Mouse (Mus musculus) cerebellum, postnatal 25 days (tissue): Measurements from ENCODE around the gene Mansc4.

ENCODE experiments used
- DNase-seq, 2 experiments: peaks; one replicate each; pipeline ENCODE4 v3.0.0; 2021; ENCODE audit warnings: mixed read lengths in 2 of 2

Mansc4 gene

GRCm38 (mm10) chr6:147086594-147087225 lies at the start of gene Mansc4:
Mansc4 (minus strand) TSS chr6:147087032.
- no peak for DNase-seq

- no peak for DNase-seq
Measured at GRCm38 (mm10) chr6:147127239-147127638, 40.4 kb upstream of the Mansc4 start.

- DNase-seq: no peak
Measured at GRCm38 (mm10) chr6:147121320-147121719, 34.5 kb upstream of the Mansc4 start.

- DNase-seq: no peak
Measured at GRCm38 (mm10) chr6:147118190-147118589, 31.4 kb upstream of the Mansc4 start.

GRCm38 (mm10) chr6:147117764-147118163 lies 30.9 kb upstream of the Mansc4 start:
- DNase-seq: no peak

DNA sequence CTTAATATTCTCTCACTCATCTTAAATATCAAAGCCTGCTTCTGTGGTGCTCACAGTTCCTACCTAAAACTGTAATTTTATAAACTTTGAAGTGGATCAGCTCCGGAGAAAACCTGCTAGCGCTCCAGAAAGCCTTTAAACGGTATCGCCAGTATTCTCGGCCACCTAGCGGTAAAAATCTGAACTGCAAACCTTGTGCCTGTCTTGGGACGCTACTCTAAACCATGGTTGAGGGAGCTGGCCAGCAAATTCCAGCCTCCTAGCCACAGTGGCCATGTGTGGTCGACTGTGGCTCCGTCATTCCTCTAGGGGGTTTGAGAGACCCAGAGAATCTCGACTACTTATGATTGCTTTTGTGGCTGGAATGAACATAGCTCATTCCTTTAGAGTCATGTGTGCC lies 29.7 kb upstream of the Mansc4 start:
- peak; percentile 86 to 92 for DNase-seq

DNA sequence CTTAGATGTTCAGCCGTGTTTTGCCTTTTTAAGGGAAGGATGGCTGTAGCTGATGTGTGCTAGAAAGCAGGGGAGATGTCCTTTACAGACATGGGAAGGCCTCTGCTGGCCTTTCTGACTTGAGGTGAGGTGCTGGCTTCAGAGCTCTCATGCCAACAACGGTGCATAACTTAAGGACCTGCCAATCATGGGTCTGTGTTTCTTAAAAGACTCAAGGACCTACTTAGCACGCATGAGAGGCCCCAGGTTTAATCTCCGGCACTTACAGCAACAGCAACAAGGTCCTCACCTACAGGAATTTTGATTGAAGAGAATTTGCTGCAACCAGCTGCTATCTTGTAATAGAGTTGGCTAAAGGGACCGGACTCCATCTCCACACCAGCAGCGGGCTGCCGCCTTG lies 22.5 kb upstream of the Mansc4 start:
- DNase-seq: peak in 1 of 2 experiments; percentile 3

GRCm38 (mm10) chr6:147106716-147107115 lies 19.9 kb upstream of the Mansc4 start:
- DNase-seq: no peak

DNA sequence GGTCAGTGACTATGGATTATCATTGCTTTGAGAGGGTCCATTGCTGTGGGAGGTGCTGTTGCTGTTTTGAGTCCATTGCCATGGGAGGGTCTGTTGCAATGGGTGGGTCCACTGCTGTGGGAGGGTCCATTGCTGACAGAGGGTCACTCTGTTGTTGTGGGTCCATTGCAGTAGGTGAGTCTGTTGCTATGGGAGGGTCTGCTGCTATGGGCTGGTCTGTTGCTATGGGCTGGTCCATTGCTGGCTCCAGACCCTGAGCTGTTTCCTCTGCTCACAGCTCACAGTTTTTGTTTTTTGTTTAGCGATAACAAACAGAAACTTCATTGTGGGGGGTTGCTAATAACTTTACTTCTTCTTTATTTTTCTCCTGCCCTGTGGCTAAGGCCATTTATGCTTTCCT lies 18.7 kb upstream of the Mansc4 start:
- no peak for DNase-seq

- DNase-seq: no peak
Measured at GRCm38 (mm10) chr6:147102293-147102692, 15.5 kb upstream of the Mansc4 start.

DNA sequence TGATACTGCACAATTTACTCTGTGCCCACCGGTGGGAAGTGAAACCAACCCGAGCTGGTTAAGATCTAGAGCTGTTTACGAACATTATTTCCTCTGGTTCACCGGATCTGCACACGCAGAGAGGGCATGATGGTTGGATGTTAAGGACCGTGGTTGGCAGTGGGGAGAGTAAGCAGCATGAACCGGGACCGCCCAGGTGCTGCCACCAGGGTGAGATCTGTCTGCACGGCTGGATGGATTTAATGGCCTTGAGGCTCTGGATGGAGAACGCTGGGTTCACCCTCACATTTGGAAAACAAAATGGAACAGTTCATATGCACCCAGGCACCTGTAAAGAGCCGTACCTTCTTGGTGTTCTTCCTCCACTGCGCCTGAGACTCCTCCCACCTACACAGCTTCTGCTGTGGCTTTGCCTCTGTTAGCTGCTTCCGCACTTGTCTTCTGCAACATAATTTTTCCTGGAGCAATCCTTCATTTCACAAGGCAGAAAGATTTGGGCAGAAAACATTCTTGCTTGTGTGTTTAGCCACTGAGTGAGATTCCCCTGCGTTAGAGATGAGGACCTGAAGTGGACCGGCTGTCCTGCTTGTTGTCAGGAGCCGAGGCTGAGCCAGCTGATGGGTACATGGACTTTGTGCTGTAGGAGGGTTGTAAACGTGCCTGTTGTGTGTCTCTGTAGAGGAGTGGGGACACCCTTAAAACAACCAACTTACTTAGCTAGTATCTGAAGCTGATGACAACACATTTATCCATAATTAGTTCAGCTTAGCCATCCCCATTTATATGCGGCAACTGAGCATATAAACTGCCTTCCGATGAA lies 12.8 kb upstream of the Mansc4 start:
- no peak for DNase-seq

DNA sequence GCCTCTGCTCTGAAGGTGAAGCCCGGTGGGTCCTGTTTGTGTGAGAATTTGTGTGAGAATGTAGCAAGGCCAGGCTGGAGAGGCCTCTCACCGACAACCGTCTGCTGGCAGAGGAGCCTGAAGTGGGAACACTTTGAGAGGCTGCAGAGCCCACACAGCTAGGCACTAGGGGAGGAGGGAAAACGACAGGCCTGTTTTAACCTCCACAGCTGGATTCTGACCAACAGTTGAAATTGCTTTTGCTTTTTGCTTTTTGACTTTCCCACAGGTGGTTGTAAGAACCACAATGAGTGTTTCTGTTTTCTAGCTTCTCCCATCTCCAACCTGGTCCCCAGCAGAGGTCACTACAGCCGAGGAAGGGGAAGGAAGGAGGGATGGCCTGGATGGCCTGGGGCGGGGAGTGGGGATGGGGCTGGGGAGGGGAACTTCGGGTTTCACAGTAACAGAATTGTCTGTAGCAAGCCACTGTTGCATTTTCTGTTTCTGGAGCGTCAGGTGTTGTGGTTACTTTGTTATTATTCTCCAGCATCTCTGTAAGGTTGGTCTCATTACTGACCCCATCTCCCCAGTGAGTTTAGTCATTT lies 10.6 kb upstream of the Mansc4 start:
- DNase-seq: no peak

DNA sequence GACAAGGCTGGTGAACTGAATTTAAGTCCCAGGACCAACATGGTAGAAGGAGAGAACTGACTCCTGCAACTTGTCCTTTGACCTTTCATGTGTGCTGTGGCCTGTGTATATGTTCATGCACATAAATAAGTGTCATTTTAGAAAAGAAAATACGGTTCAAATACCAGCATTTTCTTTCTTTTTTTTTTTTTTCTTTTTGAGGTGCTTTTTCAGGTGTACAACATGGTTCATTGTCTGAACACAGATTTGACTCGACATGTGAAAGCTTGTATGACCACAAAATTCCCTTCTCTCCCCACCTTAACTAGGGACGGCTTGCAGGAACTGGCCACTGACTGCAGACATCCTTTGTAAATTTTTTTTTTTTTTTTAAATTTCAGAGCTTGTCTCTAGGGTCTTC lies 10.1 kb upstream of the Mansc4 start:
- DNase-seq: no peak

GRCm38 (mm10) chr6:147096109-147096508 lies 9.3 kb upstream of the Mansc4 start:
- DNase-seq: no peak

DNA sequence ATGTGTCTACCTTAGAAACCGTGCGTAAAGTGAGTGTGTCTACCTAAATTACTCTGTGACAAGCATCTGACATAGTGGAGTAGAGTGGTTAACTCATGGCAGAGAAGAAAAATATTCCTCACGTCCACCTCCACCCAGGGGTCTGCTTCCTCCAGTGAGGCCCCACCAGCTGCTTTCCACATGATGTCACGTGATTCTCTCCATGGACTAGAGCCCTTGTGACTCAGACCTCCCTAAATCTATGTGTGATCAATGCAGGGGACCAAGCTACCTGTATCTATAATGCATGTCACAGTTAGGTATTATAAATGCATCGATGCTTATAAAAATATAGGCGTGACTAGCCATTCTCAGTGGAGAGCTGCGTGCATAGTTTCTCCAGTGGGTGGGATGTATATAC lies 7.9 kb upstream of the Mansc4 start:
- DNase-seq: no peak

DNA sequence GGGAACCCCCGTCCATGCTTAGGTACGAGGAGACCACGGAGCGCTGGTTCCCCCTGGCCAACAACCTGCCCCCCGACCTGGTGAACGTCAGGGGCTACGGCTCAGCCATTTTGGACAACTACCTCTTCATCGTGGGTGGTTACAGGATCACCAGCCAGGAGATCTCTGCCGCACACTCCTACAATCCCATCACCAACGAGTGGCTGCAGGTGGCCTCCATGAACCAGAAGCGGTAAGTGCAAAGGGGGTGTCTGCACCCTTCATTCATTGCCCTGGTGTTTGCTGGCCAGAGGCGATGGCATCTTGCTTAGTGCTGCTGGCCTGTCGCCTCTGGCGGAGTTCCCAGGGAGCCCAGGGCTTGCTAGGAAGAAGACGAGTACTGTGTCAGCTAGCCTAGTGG lies 5.3 kb upstream of the Mansc4 start:
- DNase-seq: peak; percentile 74 to 82

DNA sequence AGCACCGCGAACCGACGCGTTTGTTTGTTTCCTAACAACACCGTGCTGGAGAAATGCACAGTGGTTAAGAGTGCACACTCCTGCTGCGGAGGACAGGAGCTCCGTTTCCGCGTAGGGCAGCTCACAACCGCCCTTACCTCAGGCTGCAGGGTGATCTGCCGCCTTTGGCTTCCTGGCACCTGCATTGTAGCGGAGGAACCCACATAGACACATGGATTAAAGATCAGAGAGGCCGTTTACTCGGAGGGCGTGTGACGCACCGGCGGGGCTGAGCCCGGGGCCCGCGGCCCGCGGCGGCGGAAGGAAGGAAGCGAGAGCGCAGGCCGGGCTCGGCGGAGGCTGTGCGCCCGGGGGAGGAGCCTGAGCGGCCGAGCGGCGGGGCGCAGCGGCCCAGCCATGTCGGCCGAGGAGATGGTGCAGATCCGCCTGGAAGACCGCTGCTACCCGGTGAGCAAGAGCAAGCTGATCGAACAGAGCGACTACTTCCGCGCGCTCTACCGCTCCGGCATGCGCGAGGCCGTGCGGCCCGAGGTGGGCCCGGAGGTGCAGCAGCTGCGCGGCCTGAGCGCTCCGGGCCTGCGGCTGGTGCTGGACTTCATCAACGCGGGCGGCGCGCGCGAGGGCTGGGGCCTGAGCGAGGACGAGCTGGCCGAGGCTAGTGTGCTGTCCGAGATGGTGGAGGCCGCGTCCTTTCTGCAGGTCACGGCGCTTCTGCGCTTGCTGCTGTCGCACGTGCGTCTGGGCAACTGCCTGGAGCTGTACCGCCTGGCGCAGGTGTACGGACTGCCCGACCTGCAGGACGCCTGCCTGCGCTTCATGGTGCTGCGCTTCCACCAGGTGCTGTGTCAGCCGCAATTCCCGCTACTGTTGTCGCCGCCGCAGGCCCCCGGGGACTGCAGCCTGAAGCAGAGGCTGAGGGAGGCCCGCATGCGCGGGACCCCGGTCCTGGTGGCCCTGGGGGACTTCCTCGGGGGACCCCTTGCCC lies 4.6 kb upstream of the Mansc4 start, which contains the start of gene Klhl42:
TSS of gene Klhl42 (plus strand) at position 244 of the 985 bp plus-strand sequence.
- DNase-seq: peak; percentile 88 to 89

DNA sequence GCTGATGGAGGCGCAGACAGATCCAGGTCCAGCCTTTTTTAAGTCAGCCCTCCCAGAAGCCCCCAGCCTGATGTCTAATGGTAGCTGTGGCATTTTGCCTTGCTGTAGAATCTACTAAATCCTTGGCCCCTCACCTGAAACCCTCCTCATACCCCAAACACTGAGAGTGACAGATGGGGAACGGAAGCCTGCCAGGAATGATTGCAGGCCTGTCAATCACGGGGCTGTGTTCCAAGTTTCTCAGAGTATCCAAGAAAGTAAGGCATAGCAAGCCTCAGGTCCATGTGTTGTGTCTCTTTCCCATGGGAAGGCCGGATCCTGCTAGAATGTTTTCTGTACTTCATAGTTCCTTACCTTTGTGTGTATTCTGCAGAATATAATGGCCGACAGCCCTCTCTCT lies 3.4 kb upstream of the Mansc4 start:
- no peak for DNase-seq

DNA sequence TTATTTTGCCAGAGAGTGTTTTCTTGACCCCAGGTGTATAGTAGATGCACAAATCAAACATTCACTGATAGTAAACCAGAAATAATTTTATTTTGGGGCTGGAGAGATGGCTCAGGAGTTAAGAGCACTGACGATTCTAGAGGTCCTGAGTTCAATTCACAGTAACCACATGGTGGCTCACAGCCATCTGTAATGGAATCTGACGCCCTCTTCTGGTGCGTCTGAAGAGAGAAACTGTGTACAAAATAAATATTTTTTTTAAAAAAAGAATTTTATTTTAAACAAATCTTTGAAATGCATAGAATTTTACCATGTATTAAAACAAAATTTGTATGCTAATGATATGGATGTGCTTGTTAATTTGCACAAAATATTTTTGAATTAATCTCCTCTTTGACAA lies 1.7 kb upstream of the Mansc4 start:
- DNase-seq: no peak

DNA sequence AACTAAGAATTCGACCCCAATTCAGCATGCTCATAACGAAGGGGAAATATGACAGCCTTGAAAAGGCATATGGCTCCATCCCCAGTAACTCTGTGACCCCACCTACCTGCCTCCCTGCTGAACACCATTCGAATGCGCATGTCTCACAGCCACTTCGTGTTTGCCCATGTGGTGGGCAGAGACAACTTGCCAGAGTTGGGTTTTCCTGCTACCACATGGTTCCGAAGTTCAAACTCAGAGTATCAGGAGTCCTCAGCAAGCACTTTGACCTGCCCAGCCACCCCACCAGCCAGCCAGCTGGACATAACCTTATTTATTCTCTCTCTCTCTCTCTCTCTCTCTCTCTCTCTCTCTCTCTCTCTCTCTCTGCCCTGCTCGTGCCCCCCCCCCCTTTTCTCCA lies 904 bp upstream of the Mansc4 start:
- no peak for DNase-seq

DNA sequence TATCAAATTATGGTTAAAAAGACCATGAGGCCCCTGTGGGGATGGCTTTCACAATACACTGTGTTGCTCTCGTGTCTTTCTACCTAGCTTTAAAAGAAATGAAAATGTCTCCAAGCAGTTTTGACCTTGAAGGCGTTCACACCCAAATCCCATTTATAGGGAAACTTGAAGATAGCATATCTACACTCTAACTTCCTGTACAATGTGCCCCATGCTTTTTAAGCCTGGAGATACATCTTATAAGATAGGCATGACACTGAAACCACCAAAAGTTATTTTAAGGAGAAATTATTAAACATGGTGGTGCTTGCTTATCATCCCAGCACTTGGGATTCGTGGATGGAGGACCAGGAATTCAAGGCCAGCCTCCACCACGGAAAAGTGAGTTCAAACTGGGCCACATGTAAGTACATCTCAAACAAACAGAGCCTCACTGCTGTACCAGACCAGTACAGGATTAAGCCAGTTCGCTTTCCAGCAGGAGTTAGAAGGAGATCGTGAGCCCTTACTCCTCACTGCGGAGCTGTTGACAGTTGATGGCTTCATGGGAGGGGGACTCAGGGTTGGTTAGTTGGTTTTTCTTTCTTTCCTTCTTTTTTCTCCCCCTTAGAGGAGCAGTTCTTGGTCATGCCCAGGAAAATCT lies 1.3 kb downstream of the Mansc4 start:
- DNase-seq: no peak

DNA sequence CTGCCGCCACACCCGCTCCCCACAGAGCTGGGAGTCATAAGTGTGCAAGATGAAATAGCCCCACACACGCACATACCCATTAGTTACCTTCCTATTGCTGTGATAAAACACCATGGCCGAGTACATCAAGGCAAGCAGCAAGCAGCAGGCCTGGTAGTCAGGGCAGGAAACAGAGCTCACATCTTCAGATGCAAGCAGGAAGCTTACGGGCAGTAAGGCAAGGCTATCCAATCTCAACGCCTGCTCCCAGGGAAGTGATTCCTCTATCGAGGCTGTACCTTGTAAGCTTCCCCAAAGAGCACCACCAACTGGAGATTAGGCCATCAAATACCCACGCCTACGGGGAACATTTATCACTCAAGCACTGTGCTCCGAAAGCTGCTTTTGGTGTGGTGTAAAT lies 6.9 kb downstream of the Mansc4 start:
- no peak for DNase-seq
